Mouse (Mus musculus) liver, embryonic 12.5 days (tissue): Measurements from ENCODE around the gene Tbcc. TPM values are rescaled to one million over a fixed set of nuclear protein-coding genes. Genes with fewer than 3 reads are reported as not detected.

Experiments used
- ATAC-seq: fragments of 200-750 bp; cut with Nextera tagmentation; 2 replicates; pipeline ENCODE4 v1.8.0; 2017; ENCODE audit warnings: moderate number of reproducible peaks, mild to moderate bottlenecking, moderate library complexity
- H3K27ac ChIP-seq: fragments of 300-500 bp; sonication (generic); 2 replicates; pipeline ENCODE4 v1.5.1; 2016; ENCODE audit warnings: mild to moderate bottlenecking
- H3K27me3 ChIP-seq: fragments of 300-500 bp; sonication (generic); replicated peaks from 2 replicates; pipeline ENCODE4 v1.6.1; 2016; ENCODE audit warnings: mild to moderate bottlenecking, moderate library complexity
- H3K36me3 ChIP-seq: fragments of 300-500 bp; sonication (generic); 2 replicates; pipeline ENCODE4 v1.6.1; 2016; ENCODE audit warnings: mild to moderate bottlenecking, moderate library complexity
- H3K4me1 ChIP-seq: fragments of 300-500 bp; sonication (generic); 2 replicates; pipeline ENCODE4 v1.6.1; 2016
- H3K4me2 ChIP-seq: fragments of 300-500 bp; sonication (generic); 2 replicates; pipeline ENCODE4 v1.6.1; 2016; ENCODE audit warnings: mild to moderate bottlenecking, moderate library complexity
- H3K4me3 ChIP-seq: fragments of 300-500 bp; sonication (generic); 2 replicates; pipeline ENCODE4 v1.5.1; 2016; ENCODE audit warnings: mild to moderate bottlenecking, moderate library complexity
- H3K9ac ChIP-seq: fragments of 300-500 bp; sonication (generic); 2 replicates; pipeline ENCODE4 v1.6.1; 2016; ENCODE audit warnings: mild to moderate bottlenecking, moderate library complexity
- H3K9me3 ChIP-seq: fragments of 300-500 bp; sonication (generic); replicated peaks from 2 replicates; pipeline ENCODE4 v1.6.1; 2016; ENCODE audit warnings: mild to moderate bottlenecking, moderate library complexity
- WGBS: fragments of 180-500 bp; shearing (Covaris S2); methylation state at CpG from one replicate; pipeline ENCODE4 v1.1.7; 2016; ENCODE audit not compliant: insufficient replicate concordance; 5-methylcytosine and 5-hydroxymethylcytosine counted together
- polyA plus RNA-seq: library from polyadenylated mRNA; unstranded; fragments of >200 nt; fragmentation: Nextera tagmentation; extraction: Ambion mirVana; gene quantifications from 2 replicates; pipeline ENCODE4 v1.2.1, GENCODE M21; 2016

Tbcc gene
- polyA plus RNA-seq, 1 experiment from 2014 or later = 34.2 TPM

DNA sequence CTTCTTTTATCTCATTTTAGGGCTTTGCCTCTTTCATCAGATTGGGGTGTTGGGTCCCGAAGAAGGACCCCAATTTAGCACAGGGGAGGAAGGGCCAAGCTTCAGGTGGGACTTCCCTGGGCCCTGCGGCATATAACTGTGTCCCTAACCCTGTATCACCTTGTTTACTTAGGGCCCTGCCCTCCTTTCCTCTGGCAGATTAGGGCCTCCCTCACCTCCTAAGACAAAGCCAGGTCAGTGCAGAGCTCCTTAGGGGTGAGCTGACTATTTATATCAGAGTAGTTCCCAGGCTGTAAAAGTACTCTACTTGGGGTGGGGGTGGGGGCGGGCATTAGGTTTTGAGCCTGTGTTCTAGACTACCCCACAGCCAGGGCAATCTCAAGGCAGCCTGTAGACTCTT is 24.6 kb downstream of the Tbcc start:
- ATAC-seq = no peak

DNA sequence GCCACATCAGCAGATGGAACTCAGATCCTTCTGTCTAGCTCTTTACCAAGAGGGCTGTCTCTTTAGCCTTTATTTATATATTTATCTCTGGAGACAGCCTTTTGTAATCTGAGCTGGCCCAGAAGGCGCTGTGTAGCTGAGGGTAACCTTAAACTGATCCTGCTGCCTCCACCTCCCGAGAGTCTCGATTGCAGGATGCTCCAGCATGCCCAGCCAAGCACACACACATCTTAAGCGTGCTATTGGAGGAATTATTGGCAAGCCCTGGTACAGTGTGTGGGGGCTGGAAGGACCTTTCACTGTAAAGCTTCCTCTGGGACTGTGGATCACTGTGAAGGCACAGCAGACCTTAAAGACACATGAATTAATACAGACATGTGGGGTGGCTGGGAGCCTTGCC is 28.5 kb downstream of the Tbcc start:
- no peak overlapping the region for H3K27ac ChIP-seq
- no peaks in the 10 kb centered on the region for H3K9me3 ChIP-seq
- H3K4me1 ChIP-seq = no peaks in the 10 kb centered on the region
- ATAC-seq = no peak
- H3K4me3 ChIP-seq = no peak overlapping the region
- H3K36me3 ChIP-seq = no peaks in the 10 kb centered on the region
- no peak overlapping the region for H3K4me2 ChIP-seq
- H3K27me3 ChIP-seq = 0 out of 2 replicates have a peak, but pooled peaks cover 4% of the 10 kb centered on the region
- H3K9ac ChIP-seq = no peak overlapping the region
- WGBS = 36% methylated on average over 4 of the region's 4 CpGs

More for the DNA sequence above, 24.6 kb downstream of the Tbcc start:
- Histone ChIP-seq H3K4me2 (no peak overlapping the region), H3K4me1 (no peaks in the 10 kb centered on the region), H3K9ac (no peak overlapping the region), H3K9me3 (no peaks in the 10 kb centered on the region), H3K27me3 (peaks cover 10% of the 10 kb centered on the region), H3K4me3 (no peak overlapping the region), H3K36me3 (no peaks in the 10 kb centered on the region), H3K27ac (no peak overlapping the region)
- WGBS = 48% methylated on average over 3 of the region's 3 CpGs

DNA sequence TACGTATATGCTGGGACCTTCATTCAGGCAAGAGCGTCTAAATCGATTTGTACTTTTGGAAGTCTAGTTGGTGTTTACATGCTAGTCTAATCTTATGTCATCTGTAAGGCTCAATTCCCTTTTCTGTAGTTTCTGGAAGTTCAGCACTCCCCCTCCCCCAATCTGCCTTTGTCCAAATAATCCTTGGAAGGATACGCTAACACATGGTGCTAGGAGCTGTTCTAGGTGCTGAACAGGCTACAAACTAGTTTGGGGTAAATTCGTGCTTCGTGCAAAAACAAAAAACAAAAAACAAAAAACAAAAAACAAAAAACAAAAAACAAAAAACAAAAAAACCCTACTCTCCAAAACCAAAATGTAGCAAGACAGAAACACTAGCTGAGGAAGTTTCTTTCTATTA is 30.4 kb downstream of the Tbcc start:
- WGBS = 56% methylated on average over 6 of the region's 6 CpGs
- Histone ChIP-seq H3K9me3 (no peaks in the 10 kb centered on the region), H3K27me3 (0 out of 2 replicates have a peak, but pooled peaks cover 4% of the 10 kb centered on the region), H3K4me1 (no peaks in the 10 kb centered on the region), H3K9ac (no peak overlapping the region), H3K27ac (no peak overlapping the region), H3K4me2 (no peak overlapping the region), H3K4me3 (no peak overlapping the region), H3K36me3 (no peaks in the 10 kb centered on the region)
- no peak for ATAC-seq

DNA sequence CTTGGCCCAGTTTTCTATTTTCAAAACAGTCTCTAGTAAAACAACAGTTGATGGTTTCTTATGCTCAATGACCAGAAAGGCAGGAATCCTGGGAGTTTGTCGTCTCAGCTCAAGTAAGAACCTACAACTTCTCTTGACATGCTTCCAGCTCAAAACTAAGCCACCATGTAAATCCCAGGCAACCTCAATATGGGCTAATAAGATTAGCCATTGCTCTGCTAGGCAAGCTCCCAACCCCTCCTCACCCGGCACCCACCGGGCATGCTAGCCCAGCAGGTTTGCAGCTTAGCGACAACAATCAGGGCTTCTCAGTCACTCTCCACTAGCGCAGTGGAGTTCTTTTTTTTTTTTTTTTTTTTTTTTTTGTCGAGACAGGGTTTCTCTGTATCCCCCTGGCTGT is 35.7 kb downstream of the Tbcc start:
- no peak overlapping the region for H3K4me2 ChIP-seq
- no peak overlapping the region for H3K4me3 ChIP-seq
- WGBS = 55% methylated on average over 6 of the region's 6 CpGs
- H3K36me3 ChIP-seq = peaks cover 30% of the 10 kb centered on the region
- H3K4me1 ChIP-seq = peaks cover 13% of the 10 kb centered on the region
- no peaks in the 10 kb centered on the region for H3K9me3 ChIP-seq
- no peak for ATAC-seq
- H3K27me3 ChIP-seq = no peaks in the 10 kb centered on the region
- H3K9ac ChIP-seq = no peak overlapping the region
- no peak overlapping the region for H3K27ac ChIP-seq

DNA sequence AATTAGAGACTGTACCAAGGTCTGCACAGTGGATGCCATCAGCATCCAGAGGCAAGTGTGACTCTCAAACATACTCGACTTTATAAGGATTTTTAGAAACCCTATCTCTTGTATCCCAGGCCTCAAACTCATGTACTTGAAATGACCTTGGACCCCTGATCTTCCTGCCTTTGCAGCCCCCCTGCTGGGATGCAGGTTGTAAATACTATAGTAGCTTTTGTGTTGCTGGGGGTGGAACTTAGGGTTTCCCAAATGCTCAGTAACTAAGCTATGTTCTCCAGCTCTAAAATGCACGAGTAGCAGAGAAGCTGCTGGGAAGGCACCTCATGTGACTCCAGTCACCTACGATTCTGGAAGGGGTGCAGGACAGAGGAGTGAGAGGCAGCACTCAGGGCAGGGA is 36.5 kb downstream of the Tbcc start:
- Histone ChIP-seq H3K4me2 (no peak overlapping the region), H3K27ac (no peak overlapping the region), H3K27me3 (no peaks in the 10 kb centered on the region), H3K36me3 (peaks cover 37% of the 10 kb centered on the region), H3K4me1 (peaks cover 13% of the 10 kb centered on the region), H3K9me3 (no peaks in the 10 kb centered on the region), H3K4me3 (no peak overlapping the region), H3K9ac (no peak overlapping the region)
- WGBS = 66% methylated on average over 3 of the region's 3 CpGs
- ATAC-seq = no peak

DNA sequence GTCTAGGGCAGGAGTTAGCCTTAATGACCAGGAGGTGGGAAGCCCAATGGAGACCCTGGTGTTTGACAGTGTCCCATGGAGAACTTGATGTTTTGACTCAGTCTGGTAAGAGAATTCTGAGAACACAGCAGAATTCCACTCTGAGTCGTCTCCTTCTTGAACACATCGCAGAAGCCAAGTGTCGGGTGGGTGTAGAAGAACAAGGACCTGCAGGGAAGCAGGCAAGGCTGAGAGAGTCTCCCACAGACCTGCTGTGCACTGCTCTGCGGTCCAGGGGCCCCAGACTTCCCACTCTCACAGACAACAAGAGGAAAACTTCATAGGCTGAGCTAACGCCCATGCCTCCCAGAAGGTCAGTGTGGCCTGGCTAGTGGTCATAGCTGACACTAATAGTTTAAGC is 37.3 kb downstream of the Tbcc start:
- Histone ChIP-seq H3K4me1 (peaks cover 13% of the 10 kb centered on the region), H3K27me3 (no peaks in the 10 kb centered on the region), H3K27ac (no peak overlapping the region), H3K4me2 (no peak overlapping the region), H3K36me3 (peaks cover 45% of the 10 kb centered on the region), H3K9me3 (no peaks in the 10 kb centered on the region), H3K9ac (no peak overlapping the region), H3K4me3 (no peak overlapping the region)
- 78% methylated on average over 5 of the region's 5 CpGs for WGBS
- no peak for ATAC-seq

DNA sequence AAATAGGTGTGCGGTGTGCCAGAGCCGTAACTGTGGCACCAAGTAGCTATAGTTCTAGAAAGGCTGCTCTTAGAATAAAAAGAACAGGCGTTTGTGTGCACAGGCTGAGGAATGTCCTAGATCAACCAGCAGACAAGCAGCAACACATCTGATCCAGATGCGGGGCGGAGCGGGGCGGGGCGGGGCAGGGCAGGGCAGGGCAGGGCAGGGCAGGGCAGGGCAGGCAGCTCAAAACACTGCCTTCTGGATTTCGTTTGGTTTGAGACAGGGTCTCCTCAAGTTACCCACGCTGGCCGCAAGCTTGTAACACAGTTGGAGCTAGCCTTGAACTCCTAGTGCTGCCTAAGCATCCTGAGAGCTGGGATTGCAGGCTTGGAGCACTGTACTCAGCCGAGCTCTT is 38.8 kb downstream of the Tbcc start:
- H3K27me3 ChIP-seq = no peaks in the 10 kb centered on the region
- no peaks in the 10 kb centered on the region for H3K9me3 ChIP-seq
- peaks cover 13% of the 10 kb centered on the region for H3K4me1 ChIP-seq
- no peak overlapping the region; the same call in 1 of the 2 replicates for H3K4me2 ChIP-seq
- WGBS = 73% methylated on average over 12 of the region's 12 CpGs
- peaks cover 60% of the 10 kb centered on the region for H3K36me3 ChIP-seq
- H3K9ac ChIP-seq = 0 out of 2 replicates have a peak overlapping the region, but pooled peaks have one; percentile 8
- H3K4me3 ChIP-seq = no peak overlapping the region
- no peak overlapping the region for H3K27ac ChIP-seq
- ATAC-seq = no peak

DNA sequence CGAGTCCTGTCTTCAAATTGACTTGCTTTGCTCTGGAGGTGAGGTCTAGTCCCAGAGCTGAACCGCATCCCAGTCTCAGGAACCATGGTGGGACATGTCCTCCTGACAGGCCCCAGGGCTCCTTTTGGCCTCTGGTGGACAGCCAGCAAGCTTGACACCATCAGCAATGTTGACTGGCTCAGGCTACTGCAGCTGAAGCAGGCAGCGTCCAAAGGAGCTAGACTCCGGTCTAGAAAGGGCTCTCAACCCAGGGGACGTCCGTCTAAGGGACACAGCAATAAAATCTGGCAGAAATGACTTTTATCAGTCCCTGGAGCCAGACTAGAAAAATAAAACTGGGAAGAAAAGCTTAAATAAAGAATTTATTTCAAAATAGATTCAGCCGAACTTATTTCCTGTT is 39.4 kb downstream of the Tbcc start:
- H3K27me3 ChIP-seq = no peaks in the 10 kb centered on the region
- no peak overlapping the region for H3K27ac ChIP-seq
- H3K4me3 ChIP-seq = no peak overlapping the region
- no peak overlapping the region for H3K9ac ChIP-seq
- H3K9me3 ChIP-seq = no peaks in the 10 kb centered on the region
- no peak for ATAC-seq
- no peak overlapping the region for H3K4me2 ChIP-seq
- H3K4me1 ChIP-seq = peaks cover 13% of the 10 kb centered on the region
- H3K36me3 ChIP-seq = peaks cover 67% of the 10 kb centered on the region
- 85% methylated on average over 7 of the region's 7 CpGs for WGBS

DNA sequence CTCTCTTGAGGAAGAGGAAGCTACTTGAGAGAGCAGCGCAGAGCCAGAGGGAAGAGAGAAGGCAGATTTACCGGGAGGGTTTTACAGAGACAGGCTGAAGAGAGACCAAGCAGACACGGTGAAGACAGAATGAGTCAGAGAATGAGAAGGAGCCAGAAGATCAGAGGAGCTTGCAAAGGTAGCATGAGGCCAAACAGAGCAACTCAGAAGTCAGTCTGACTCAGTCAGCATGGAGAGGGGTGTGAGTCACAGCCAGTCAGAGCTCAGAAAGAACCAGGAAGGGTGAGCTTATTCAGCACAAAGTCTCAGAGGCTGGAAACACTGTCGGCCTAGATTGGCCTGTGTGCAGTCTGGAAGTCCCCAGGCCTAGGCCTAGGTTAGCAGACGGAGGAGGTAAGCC is 42.5 kb downstream of the Tbcc start:
- WGBS = 89% methylated on average over 5 of the region's 5 CpGs
- Histone ChIP-seq H3K27ac (no peak overlapping the region), H3K4me1 (peaks cover 13% of the 10 kb centered on the region), H3K9me3 (no peaks in the 10 kb centered on the region), H3K27me3 (no peaks in the 10 kb centered on the region), H3K9ac (no peak overlapping the region), H3K36me3 (peaks cover 97% of the 10 kb centered on the region), H3K4me2 (no peak overlapping the region), H3K4me3 (no peak overlapping the region)
- ATAC-seq = no peak

DNA sequence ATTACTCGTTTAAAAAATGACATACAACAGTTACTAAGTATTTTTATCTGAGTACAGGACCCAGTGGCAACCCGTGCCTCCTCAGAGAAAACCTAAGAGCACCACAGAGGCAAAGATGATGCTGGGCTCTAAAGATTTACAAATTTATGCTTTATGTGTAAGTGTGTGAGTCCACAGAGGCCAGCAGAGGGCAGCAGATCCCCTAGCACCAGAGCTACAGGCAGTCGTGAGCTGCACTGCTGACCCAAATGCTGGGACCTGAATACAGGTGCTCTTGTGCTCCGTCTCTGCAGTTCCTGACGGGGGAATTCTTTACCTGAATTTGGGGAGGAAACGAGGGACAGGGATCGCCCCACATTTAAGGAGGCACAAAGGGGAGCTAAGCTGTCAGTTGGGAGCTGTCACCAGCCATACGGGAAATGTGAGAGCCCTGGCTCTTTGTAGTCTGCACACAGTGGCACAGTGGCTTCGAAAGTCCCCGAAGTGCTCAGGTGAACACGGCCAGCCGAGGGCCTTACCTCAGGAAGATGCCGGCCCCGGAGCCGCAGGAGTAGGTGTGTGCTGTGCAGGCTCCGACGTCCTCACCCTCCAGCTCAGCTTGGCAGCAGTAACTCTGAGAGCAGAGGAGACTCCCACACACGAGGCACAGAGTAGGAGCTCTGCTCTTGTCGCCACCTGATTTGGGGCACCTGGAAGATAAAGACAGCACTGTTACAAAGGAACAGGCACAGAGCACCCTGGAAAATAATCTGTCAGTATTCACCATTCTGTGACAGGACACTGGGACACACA is 43.3 kb downstream of the Tbcc start:
- no peak for ATAC-seq
- H3K27ac ChIP-seq = no peak overlapping the region
- H3K9me3 ChIP-seq = no peaks in the 10 kb centered on the region
- H3K36me3 ChIP-seq = peaks cover 100% of the 10 kb centered on the region
- H3K9ac ChIP-seq = no peak overlapping the region
- H3K4me3 ChIP-seq = no peak overlapping the region
- no peak overlapping the region for H3K4me2 ChIP-seq
- H3K27me3 ChIP-seq = no peaks in the 10 kb centered on the region
- WGBS = 78% methylated on average over 19 of the region's 19 CpGs
- peaks cover 13% of the 10 kb centered on the region for H3K4me1 ChIP-seq

DNA sequence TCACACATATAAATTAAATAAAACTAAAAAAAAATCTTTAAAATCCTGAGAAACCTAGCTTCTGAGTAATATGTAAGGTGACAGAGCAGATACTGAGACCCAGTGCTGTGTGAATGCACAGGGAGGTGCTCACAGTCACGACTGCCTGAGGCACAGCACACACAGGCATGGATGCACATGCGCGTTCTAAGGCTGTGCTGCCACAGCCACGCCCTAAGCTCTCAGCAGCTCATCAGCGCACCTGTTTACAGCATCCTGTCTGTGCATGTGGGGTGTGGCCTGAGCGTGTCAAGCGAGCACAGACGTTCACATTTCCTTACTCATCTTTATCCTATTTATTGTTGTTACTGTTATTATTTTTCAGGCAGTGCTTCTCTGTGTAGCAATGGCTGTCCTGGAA is 50.0 kb downstream of the Tbcc start:
- no peak overlapping the region for H3K27ac ChIP-seq
- no peak for ATAC-seq
- no peak overlapping the region for H3K4me3 ChIP-seq
- no peaks in the 10 kb centered on the region for H3K9me3 ChIP-seq
- 90% methylated on average over 8 of the region's 8 CpGs for WGBS
- H3K36me3 ChIP-seq = peaks cover 100% of the 10 kb centered on the region
- no peak overlapping the region for H3K9ac ChIP-seq
- no peaks in the 10 kb centered on the region for H3K27me3 ChIP-seq
- no peaks in the 10 kb centered on the region for H3K4me1 ChIP-seq
- no peak overlapping the region for H3K4me2 ChIP-seq
